Mouse (Mus musculus) MEL (cell line): Measurements from ENCODE around the gene Gipc1. TPM values are rescaled to one million over a fixed set of nuclear protein-coding genes. Genes with fewer than 3 reads are reported as not detected.

Source experiments
- DNase-seq: peaks from one replicate; pipeline ENCODE4 v3.0.0; 2011; ENCODE audit warnings: low read depth, low spot score
- H3K27ac ChIP-seq: 2 replicates; pipeline ENCODE4 v1.5.1; 2012; ENCODE audit warnings: low read depth, mild to moderate bottlenecking, control low read depth, low read length, moderate library complexity; ENCODE audit not compliant: control insufficient read depth
- H3K27me3 ChIP-seq, 2 experiments: fragments of 150-350 bp in 1 of 2; sonication (generic) in 1 of 2; 2 replicates each; pipeline ENCODE4 v1.6.1; 2012; ENCODE audit warnings: low read length in 2 of 2, mild to moderate bottlenecking in 2 of 2, improper control_type of control experiment in 1 of 2, moderate library complexity in 1 of 2; ENCODE audit not compliant: insufficient read depth in 2 of 2, control insufficient read depth in 1 of 2
- H3K36me3 ChIP-seq, 2 experiments: 2 replicates each; pipeline ENCODE4 v1.6.1; 2012 to 2014; ENCODE audit warnings: low read length in 2 of 2, improper control_type of control experiment in 1 of 2, inconsistent platforms in 1 of 2, mild to moderate bottlenecking in 1 of 2; ENCODE audit not compliant: insufficient read depth in 2 of 2, control insufficient read depth in 1 of 2
- H3K4me1 ChIP-seq, 2 experiments: fragments of 150-350 bp in 1 of 2; sonication (generic) in 1 of 2; 2 replicates each; pipeline ENCODE4 v1.6.1; 2012; ENCODE audit warnings: low read length in 2 of 2, improper control_type of control experiment in 1 of 2, mild to moderate bottlenecking in 1 of 2; ENCODE audit not compliant: insufficient read depth in 2 of 2, control insufficient read depth in 1 of 2
- H3K4me3 ChIP-seq, 2 experiments: fragments of 150-350 bp in 1 of 2; sonication (generic) in 1 of 2; 2 replicates each; pipeline ENCODE4 v1.5.1; 2012; ENCODE audit warnings: low read depth in 2 of 2, low read length in 2 of 2, mild to moderate bottlenecking in 2 of 2, moderate library complexity in 2 of 2, control low read depth in 1 of 2, improper control_type of control experiment in 1 of 2; ENCODE audit not compliant: control insufficient read depth in 1 of 2, insufficient read depth in 1 of 2
- H3K79me2 ChIP-seq: 2 replicates; pipeline ENCODE4 v1.6.1; 2012; ENCODE audit warnings: mild to moderate bottlenecking, low read length, moderate library complexity; ENCODE audit not compliant: control insufficient read depth, poor library complexity, insufficient read depth
- H3K9ac ChIP-seq: 2 replicates; pipeline ENCODE4 v1.6.1; 2012; ENCODE audit warnings: low read depth, mild to moderate bottlenecking, control low read depth, low read length, moderate library complexity; ENCODE audit not compliant: control insufficient read depth, poor library complexity, severe bottlenecking
- H3K9me3 ChIP-seq: fragments of 150-350 bp; sonication (generic); replicated peaks from 2 replicates; pipeline ENCODE4 v1.6.1; 2012; ENCODE audit warnings: mild to moderate bottlenecking, low read length, improper control_type of control experiment, moderate library complexity; ENCODE audit not compliant: insufficient read depth
- BHLHE40 ChIP-seq: IDR thresholded peaks from 2 replicates; pipeline ENCODE4 v1.6.1; 2012; ENCODE audit warnings: low read depth, mild to moderate bottlenecking, inconsistent platforms, low read length, improper control_type of control experiment, borderline replicate concordance
- CHD1 ChIP-seq: IDR thresholded peaks from 2 replicates; pipeline ENCODE4 v1.6.1; 2012; ENCODE audit warnings: low read depth, mild to moderate bottlenecking, inconsistent platforms, low read length, improper control_type of control experiment
- CTCF ChIP-seq, 3 experiments: IDR thresholded peaks in 2 of 3; conservative IDR thresholded peaks in 1 of 3; 2 replicates each; pipeline ENCODE4 v1.5.1; 2011 to 2012; ENCODE audit warnings: low read length in 3 of 3, low read depth in 2 of 3, mild to moderate bottlenecking in 2 of 3, improper control_type of control experiment in 1 of 3, inconsistent platforms in 1 of 3, mixed read lengths in 1 of 3, moderate library complexity in 1 of 3; ENCODE audit not compliant: control insufficient read depth in 1 of 3, insufficient read depth in 1 of 3, poor library complexity in 1 of 3, severe bottlenecking in 1 of 3
- E2F4 ChIP-seq: IDR thresholded peaks from 2 replicates; pipeline ENCODE4 v1.6.1; 2011; ENCODE audit warnings: low read depth, low read length, improper control_type of control experiment, borderline replicate concordance
- ETS1 ChIP-seq: IDR thresholded peaks from 2 replicates; pipeline ENCODE4 v1.6.1; 2012; ENCODE audit warnings: low read depth, mild to moderate bottlenecking, inconsistent platforms, low read length, improper control_type of control experiment, moderate library complexity
- JUND ChIP-seq: IDR thresholded peaks from 2 replicates; pipeline ENCODE4 v1.6.1; 2011; ENCODE audit warnings: low read depth, mild to moderate bottlenecking, improper control_type of control experiment, low read length
- KAT2A ChIP-seq: conservative IDR thresholded peaks from 2 replicates; pipeline ENCODE4 v1.6.1; 2012; ENCODE audit warnings: low read depth, low read length, improper control_type of control experiment, inconsistent platforms
- MAFK ChIP-seq: IDR thresholded peaks from 2 replicates; pipeline ENCODE4 v1.6.1; 2011; ENCODE audit warnings: low read depth, mild to moderate bottlenecking, low read length, improper control_type of control experiment, borderline replicate concordance
- MAX ChIP-seq: IDR thresholded peaks from 2 replicates; pipeline ENCODE4 v1.6.1; 2011; ENCODE audit warnings: low read length, improper control_type of control experiment
- MYB ChIP-seq: IDR thresholded peaks from 2 replicates; pipeline ENCODE4 v1.6.1; 2011; ENCODE audit warnings: mild to moderate bottlenecking, low read depth, low read length, improper control_type of control experiment
- NELFE ChIP-seq: IDR thresholded peaks from 2 replicates; pipeline ENCODE4 v1.6.1; 2011; ENCODE audit warnings: low read depth, low read length, improper control_type of control experiment
- POLR2AphosphoS2 ChIP-seq: IDR thresholded peaks from 2 replicates; pipeline ENCODE4 v1.6.1; 2011; ENCODE audit warnings: low read length, improper control_type of control experiment
- TCF12 ChIP-seq: IDR thresholded peaks from 2 replicates; pipeline ENCODE4 v1.6.1; 2014; ENCODE audit warnings: low read depth, mild to moderate bottlenecking, inconsistent platforms, low read length, improper control_type of control experiment, moderate library complexity
- USF1 ChIP-seq: IDR thresholded peaks from 2 replicates; pipeline ENCODE4 v1.6.1; 2014; ENCODE audit warnings: low read depth, mild to moderate bottlenecking, inconsistent platforms, low read length, improper control_type of control experiment, moderate library complexity
- ZMIZ1 ChIP-seq: IDR thresholded peaks from 2 replicates; pipeline ENCODE4 v1.6.1; 2012; ENCODE audit warnings: low read depth, mild to moderate bottlenecking, inconsistent platforms, low read length, improper control_type of control experiment, moderate library complexity
- polyA plus RNA-seq, 2 experiments: library from polyadenylated mRNA; stranded (reverse) in 1 of 2; unstranded in 1 of 2; fragments of >175 nt in 1 of 2; fragments of >200 nt in 1 of 2; gene quantifications; 2 replicates each; pipeline versions ENCODE4 v1.2.1 to v1.2.4; 2012; ENCODE audit warnings: low replicate concordance in 2 of 2, low read depth in 1 of 2; ENCODE audit not compliant: insufficient read length in 2 of 2, insufficient read depth in 1 of 2, missing spikeins in 1 of 2
- total RNA-seq: library from RNA; depleted of rRNA; stranded (reverse); fragments of 300-350 nt; gene quantifications from 2 replicates; pipeline ENCODE4 v1.2.3, GENCODE M21; 2012

Gipc1 gene
- total and polyA plus RNA-seq, 3 experiments: 38.6 to 70.7 TPM; not detected in 1

- no peaks in the 10 kb centered on the region for H3K27me3 ChIP-seq
- TF ChIP-seq CTCF (IDR thresholded peaks at IDR 0.05 in 2 of 3, conservative IDR thresholded peaks at IDR 0.05 in 1 of 3; ENCODE audit: control insufficient read depth in 1 of 3, insufficient read depth in 1 of 3, low read depth in 2 of 3, low read length in 3 of 3, poor library complexity in 1 of 3, severe bottlenecking in 1 of 3) (no peak), MAFK (no peak), ZMIZ1 (no peak), CHD1 (no peak), KAT2A (no peak), POLR2AphosphoS2 (no peak), MYB (no peak)
- TF ChIP-seq, all 39 proteins: peak for 0
- peaks cover 5 to 23% of the 10 kb centered on the region in 2 experiments for H3K4me1 ChIP-seq
- H3K4me3 ChIP-seq: no peak overlapping the region
- no peaks in the 10 kb centered on the region for H3K9me3 ChIP-seq
- no peak overlapping the region for H3K27ac ChIP-seq
- H3K79me2 ChIP-seq: no peaks in the 10 kb centered on the region; the same call in 1 of the 2 replicates
- H3K9ac ChIP-seq: no peak overlapping the region
- H3K36me3 ChIP-seq: peaks cover 0 to 13% of the 10 kb centered on the region in 2 experiments; a peak in 2 of 4 replicates
- DNase-seq: peak; percentile 24
Observed at GRCm38 (mm10) chr8:83623549-83623948, 28.9 kb upstream of the Gipc1 start.

- Histone ChIP-seq H3K4me1 (peaks cover 5 to 23% of the 10 kb centered on the region in 2 experiments), H3K27me3 (no peaks in the 10 kb centered on the region), H3K4me3 (no peak overlapping the region), H3K9ac (no peak overlapping the region), H3K36me3 (peaks cover 0 to 13% of the 10 kb centered on the region in 2 experiments; a peak in 2 of 4 replicates), H3K9me3 (no peaks in the 10 kb centered on the region), H3K27ac (no peak overlapping the region), H3K79me2 (no peaks in the 10 kb centered on the region; the same call in 1 of the 2 replicates)
- TF ChIP-seq MAX (no peak), NELFE (no peak), JUND (no peak)
- no peak for DNase-seq
Observed at GRCm38 (mm10) chr8:83624739-83625138, 27.7 kb upstream of the Gipc1 start.

- TF ChIP-seq USF1 (peak; percentile 63; the same call in 1 of the 2 replicates), ETS1 (no peak), TCF12 (no peak), MYB (no peak), KAT2A (no peak), BHLHE40 (no peak), E2F4 (no peak)
- Histone ChIP-seq H3K36me3 (peaks cover 0 to 13% of the 10 kb centered on the region in 2 experiments; a peak in 2 of 4 replicates), H3K27me3 (no peaks in the 10 kb centered on the region), H3K79me2 (no peaks in the 10 kb centered on the region; the same call in 1 of the 2 replicates), H3K9me3 (no peaks in the 10 kb centered on the region), H3K4me3 (no peak overlapping the region), H3K4me1 (peaks cover 5 to 23% of the 10 kb centered on the region in 2 experiments), H3K27ac (no peak overlapping the region), H3K9ac (no peak overlapping the region)
- DNase-seq: peak; percentile 31
Observed at GRCm38 (mm10) chr8:83625676-83626299, 26.7 kb upstream of the Gipc1 start.
